17 mouse cellular contexts compared by ENCODE assay signal in genomic region chr7:144160066-144160465, GRCm38 (mm10).
DNase-seq lines count a peak whose midpoint lies in the region; ATAC-seq and TF ChIP-seq lines count a peak whose summit lies in the region.
"Had no signal": no experiment of that assay in that cellular context is flagged by ENCODE, and none has a peak within 500 bp of the region (broad histone marks: within the 10 kb centered on the region; RNA-seq: fewer than 3 reads in every experiment).

No protein-coding gene starts in this region.

- H3K27ac ChIP-seq in kidney, postnatal 0 days = no peak overlapping the region
- H3K27ac ChIP-seq in kidney, adult 2 months (ENCODE audit: insufficient read depth, low read depth, low read length) = no peak overlapping the region
- H3K27ac ChIP-seq in forebrain, postnatal 0 days (ENCODE audit: low read depth, low read length) = peak overlapping the region; percentile 78
- H3K27ac ChIP-seq: intestine, embryonic 15.5 days; liver, embryonic 14.5 days; stomach, postnatal 0 days had no signal

- H3K36me3 ChIP-seq in kidney, postnatal 0 days (ENCODE audit: insufficient read depth, low read length) = no peaks in the 10 kb centered on the region
- H3K36me3 ChIP-seq in kidney, adult 2 months (ENCODE audit: control insufficient read depth, insufficient read depth, low read length) = no peaks in the 10 kb centered on the region
- H3K36me3 ChIP-seq in forebrain, postnatal 0 days (ENCODE audit: insufficient read depth) = no peaks in the 10 kb centered on the region
- H3K36me3 ChIP-seq: heart, embryonic 12.5 days; intestine, embryonic 15.5 days had no signal

- H3K4me1 ChIP-seq in kidney, postnatal 0 days (replicated peaks; ENCODE audit: insufficient read depth, low read length) = no peaks in the 10 kb centered on the region
- H3K4me1 ChIP-seq in kidney, adult 2 months (ENCODE audit: control insufficient read depth, insufficient read depth, low read length) = no peaks in the 10 kb centered on the region
- H3K4me1 ChIP-seq in forebrain, postnatal 0 days (ENCODE audit: insufficient read depth) = peaks cover 23% of the 10 kb centered on the region; the same call in 1 of the 2 replicates
- H3K4me1 ChIP-seq: heart, embryonic 12.5 days; intestine, embryonic 15.5 days had no signal

- no peak overlapping the region for H3K9ac ChIP-seq in kidney, postnatal 0 days (ENCODE audit: low read depth, low read length)
- H3K9ac ChIP-seq in forebrain, postnatal 0 days = no peak overlapping the region
- H3K9ac ChIP-seq: heart, embryonic 12.5 days; intestine, embryonic 15.5 days; liver, embryonic 14.5 days had no signal

- no peak for TF ChIP-seq POLR2A in kidney, adult 2 months (IDR thresholded peaks at IDR 0.05; ENCODE audit: low read depth, low read length)

- no peaks in the 10 kb centered on the region for H3K27me3 ChIP-seq in kidney, postnatal 0 days (ENCODE audit: insufficient read depth, low read length)
- H3K27me3 ChIP-seq in kidney, adult 2 months (replicated peaks; ENCODE audit: control insufficient read depth, insufficient read depth, low read length) = no peaks in the 10 kb centered on the region
- no peaks in the 10 kb centered on the region for H3K27me3 ChIP-seq in forebrain, postnatal 0 days (ENCODE audit: insufficient read depth, low read length)
- H3K27me3 ChIP-seq: heart, embryonic 12.5 days; intestine, embryonic 15.5 days had no signal

- H3K4me2 ChIP-seq in kidney, postnatal 0 days (ENCODE audit: low read length) = no peak overlapping the region
- H3K4me2 ChIP-seq in forebrain, postnatal 0 days (ENCODE audit: low read depth) = no peak overlapping the region
- H3K4me2 ChIP-seq: heart, embryonic 12.5 days; intestine, embryonic 15.5 days had no signal

- 55% methylated on average over 2 of the region's 2 CpGs for WGBS in kidney, postnatal 0 days
- 67% methylated on average over 2 of the region's 2 CpGs for WGBS in kidney, adult 2 months
- WGBS in forebrain, postnatal 0 days = 63% methylated on average over 2 of the region's 2 CpGs

- DNase-seq in kidney, postnatal 0 days (ENCODE audit: low spot score) = peak; percentile 42
- no peak for DNase-seq in kidney, adult 2 months
- DNase-seq in ES-CJ7 (ENCODE audit: low read depth, low spot score) (peak; percentile 50), NIH3T3 (ENCODE audit: low read depth) (peak; percentile 67)
- DNase-seq in forebrain, postnatal 0 days = peak; percentile 25
- DNase-seq in right cerebral cortex, postnatal 25 days = no peak
- no peak for DNase-seq in cerebellum, postnatal 14 days
- DNase-seq: adrenal gland, postnatal 36 days; gastrocnemius, postnatal 36 days; kidney, postnatal 14 days; lung, postnatal 14 days; thymus, postnatal 25 days had no signal

- ATAC-seq in kidney, postnatal 0 days (replicated peaks; ENCODE audit: low FRiP score, low read depth) = no peak
- ATAC-seq in forebrain, postnatal 0 days = peak; percentile 24; the same call in 1 of the 2 replicates
- ATAC-seq: intestine, embryonic 15.5 days had no signal

- TF ChIP-seq CTCF in kidney, postnatal 0 days (IDR thresholded peaks at IDR 0.05; ENCODE audit: low read depth) = no peak
- TF ChIP-seq CTCF in kidney, adult 2 months (conservative IDR thresholded peaks at IDR 0.05; ENCODE audit: insufficient read depth, insufficient read length, low read depth, low read length) = no peak
- no peak for TF ChIP-seq CTCF in forebrain, postnatal 0 days (IDR thresholded peaks at IDR 0.05; ENCODE audit: low read depth)

- H3K4me3 ChIP-seq in kidney, postnatal 0 days (replicated peaks; ENCODE audit: low read depth, low read length) = no peak overlapping the region
- no peak overlapping the region for H3K4me3 ChIP-seq in kidney, adult 2 months (ENCODE audit: insufficient read depth, low read depth, low read length)
- no peak overlapping the region for H3K4me3 ChIP-seq in forebrain, postnatal 0 days (ENCODE audit: low read depth, low read length)
- H3K4me3 ChIP-seq: heart, embryonic 12.5 days; intestine, embryonic 15.5 days; myocyte had no signal

- no peaks in the 10 kb centered on the region for H3K9me3 ChIP-seq in kidney, postnatal 0 days (replicated peaks; ENCODE audit: low read length)
- H3K9me3 ChIP-seq in forebrain, postnatal 0 days (ENCODE audit: low read length) = no peaks in the 10 kb centered on the region
- H3K9me3 ChIP-seq: heart, embryonic 12.5 days; intestine, embryonic 15.5 days had no signal

Comparison
In these comparisons a context has a peak if more than half of its experiments do, and no peak if none do; other contexts are left out.
1. DNase-seq: peak in kidney, postnatal 0 days (single experiment), ES-CJ7 (single experiment), NIH3T3 (single experiment) and forebrain, postnatal 0 days (single experiment); none in kidney, adult 2 months (single experiment), right cerebral cortex, postnatal 25 days (single experiment) and cerebellum, postnatal 14 days (0 of 2).